Mouse (Mus musculus) liver, postnatal 0 days (tissue): Measurements from ENCODE around the gene Ccdc191. TPM values are rescaled to one million over a fixed set of nuclear protein-coding genes. Genes with fewer than 3 reads are reported as not detected.

Experiments used
- ATAC-seq: fragments of 200-750 bp; cut with Nextera tagmentation; 2 replicates; pipeline ENCODE4 v1.8.0; 2017; ENCODE audit warnings: mild to moderate bottlenecking, moderate library complexity
- DNase-seq: peaks from one replicate; pipeline ENCODE4 v3.0.0-alpha.2; 2016
- H3K27ac ChIP-seq: fragments of 300-500 bp; sonication (generic); 2 replicates; pipeline ENCODE4 v1.5.1; 2014; ENCODE audit warnings: antibody characterized with exemption, moderate library complexity, mild to moderate bottlenecking, low read depth
- H3K27me3 ChIP-seq: fragments of 300-500 bp; sonication (generic); 2 replicates; pipeline ENCODE4 v1.6.1; 2014; ENCODE audit warnings: low read length, control low read depth, mixed read lengths; ENCODE audit not compliant: insufficient read depth
- H3K36me3 ChIP-seq: fragments of 300-500 bp; sonication (generic); replicated peaks from 2 replicates; pipeline ENCODE4 v1.6.1; 2014; ENCODE audit warnings: mild to moderate bottlenecking, control low read depth, low read length, moderate library complexity, mixed read lengths; ENCODE audit not compliant: insufficient read depth
- H3K4me1 ChIP-seq: fragments of 300-500 bp; sonication (generic); 2 replicates; pipeline ENCODE4 v1.6.1; 2014; ENCODE audit warnings: antibody characterized with exemption, mild to moderate bottlenecking, control low read depth; ENCODE audit not compliant: insufficient read depth
- H3K4me2 ChIP-seq: fragments of 300-500 bp; sonication (generic); 2 replicates; pipeline ENCODE4 v1.6.1; 2014; ENCODE audit warnings: low read depth, mild to moderate bottlenecking, low read length, moderate library complexity, mixed read lengths
- H3K4me3 ChIP-seq: fragments of 300-500 bp; sonication (generic); 2 replicates; pipeline ENCODE4 v1.5.1; 2014; ENCODE audit warnings: low read depth, low read length
- H3K9ac ChIP-seq: fragments of 300-500 bp; sonication (generic); replicated peaks from 2 replicates; pipeline ENCODE4 v1.6.1; 2014; ENCODE audit warnings: mild to moderate bottlenecking, moderate library complexity
- H3K9me3 ChIP-seq: fragments of 300-500 bp; sonication (generic); 2 replicates; pipeline ENCODE4 v1.6.1; 2016; ENCODE audit warnings: mild to moderate bottlenecking, control low read depth, low read length, mixed read lengths
- CTCF ChIP-seq: sonication (generic); IDR thresholded peaks from 2 replicates; pipeline ENCODE4 v1.5.1; 2016; ENCODE audit warnings: antibody characterized with exemption, low read depth
- EP300 ChIP-seq: IDR thresholded peaks from 2 replicates; pipeline ENCODE4 v1.6.1; 2016; ENCODE audit warnings: antibody characterized with exemption, low read depth, mild to moderate bottlenecking
- WGBS: fragments of 180-500 bp; shearing (Covaris S2); extraction: QIAGEN DNeasy Blood & Tissue Kit; methylation state at CpG from one replicate; pipeline ENCODE4 v1.1.7; 2014; ENCODE audit not compliant: insufficient replicate concordance; 5-methylcytosine and 5-hydroxymethylcytosine counted together
- polyA plus RNA-seq: library from polyadenylated mRNA; unstranded; fragments of >200 nt; fragmentation: Nextera tagmentation; extraction: Ambion mirVana; gene quantifications from 2 replicates; pipeline ENCODE4 v1.2.1, GENCODE M21; 2015

The Ccdc191 gene
- polyA plus RNA-seq, 1 experiment from 2014 or later, result 4.0 TPM

- Histone ChIP-seq H3K36me3 (no peaks in the 10 kb centered on the region), H3K4me3 (peak overlapping the region; percentile 62), H3K4me2 (peak overlapping the region; percentile 95), H3K27me3 (no peaks in the 10 kb centered on the region), H3K4me1 (peaks cover 4% of the 10 kb centered on the region), H3K27ac (no peak overlapping the region), H3K9me3 (no peaks in the 10 kb centered on the region), H3K9ac (peak overlapping the region; percentile 56; the same call in 1 of the 2 replicates)
- DNase-seq, result no peak
- ATAC-seq, result no peak
- 25% methylated on average over 7 of the region's 7 CpGs for WGBS
- no peak for TF ChIP-seq CTCF
- TF ChIP-seq EP300, result no peak
These were observed 89.4 kb downstream of the Ccdc191 start for GRCm38 (mm10) chr16:43979010-43979327.

- peak; percentile 89 for ATAC-seq
- Histone ChIP-seq H3K9ac (peak within 1 kb of the TSS; percentile 56), H3K27me3 (no peaks in the 10 kb centered on the region), H3K4me3 (peak within 1 kb of the TSS; percentile 62), H3K27ac (no peak within 1 kb of the TSS), H3K9me3 (no peaks in the 10 kb centered on the region), H3K4me2 (peak within 1 kb of the TSS; percentile 95), H3K36me3 (no peaks in the 10 kb centered on the region), H3K4me1 (peaks cover 4% of the 10 kb centered on the region)
- DNase-seq, result peak; percentile 61
- TF ChIP-seq CTCF, result no peak
- no peak for TF ChIP-seq EP300
- under 1% methylated on average over 44 of the region's 103 CpGs for WGBS
These were observed 89.9 kb downstream of the Ccdc191 start, which contains the start of gene Zdhhc23 for GRCm38 (mm10) chr16:43979328-43980109. TSS of gene Zdhhc23 (minus strand) at chr16:43979791.

GRCm38 (mm10) chr16:43980110-43980609 lies 90.6 kb downstream of the Ccdc191 start:
- no peak overlapping the region for H3K27ac ChIP-seq
- H3K36me3 ChIP-seq, result no peaks in the 10 kb centered on the region
- no peak for TF ChIP-seq CTCF
- no peak for TF ChIP-seq EP300
- no peaks in the 10 kb centered on the region for H3K27me3 ChIP-seq
- peak overlapping the region; percentile 62 for H3K4me3 ChIP-seq
- peaks cover 4% of the 10 kb centered on the region for H3K4me1 ChIP-seq
- WGBS, result 14% methylated on average over 9 of the region's 9 CpGs
- DNase-seq, result no peak
- peak overlapping the region; percentile 95 for H3K4me2 ChIP-seq
- ATAC-seq, result peak; percentile 9; the same call in 1 of the 2 replicates
- H3K9me3 ChIP-seq, result no peaks in the 10 kb centered on the region
- H3K9ac ChIP-seq, result peak overlapping the region; percentile 56; the same call in 1 of the 2 replicates

- no peak for TF ChIP-seq CTCF
- TF ChIP-seq EP300, result no peak
- Histone ChIP-seq H3K27me3 (no peaks in the 10 kb centered on the region), H3K9me3 (no peaks in the 10 kb centered on the region), H3K4me2 (no peak overlapping the region), H3K9ac (no peak overlapping the region), H3K27ac (no peak overlapping the region), H3K36me3 (peaks cover 7% of the 10 kb centered on the region; the same call in 1 of the 2 replicates), H3K4me1 (no peaks in the 10 kb centered on the region), H3K4me3 (no peak overlapping the region)
- ATAC-seq (no peak), DNase-seq (no peak)
- WGBS, result 85% methylated on average over 4 of the region's 4 CpGs
These were observed 96.7 kb downstream of the Ccdc191 start for GRCm38 (mm10) chr16:43986299-43986698.

- H3K36me3 ChIP-seq, result peaks cover 2% of the 10 kb centered on the region; the same call in 1 of the 2 replicates
- no peaks in the 10 kb centered on the region for H3K9me3 ChIP-seq
- H3K4me3 ChIP-seq, result no peak overlapping the region
- peaks cover 3% of the 10 kb centered on the region for H3K4me1 ChIP-seq
- H3K27me3 ChIP-seq, result no peaks in the 10 kb centered on the region
- no peak overlapping the region for H3K9ac ChIP-seq
- no peak for TF ChIP-seq CTCF
- no peak for TF ChIP-seq EP300
- ATAC-seq, result no peak
- H3K27ac ChIP-seq, result no peak overlapping the region
- no peak overlapping the region for H3K4me2 ChIP-seq
- DNase-seq, result no peak
- WGBS, result 62% methylated on average over 3 of the region's 3 CpGs
These were observed 105.0 kb downstream of the Ccdc191 start for GRCm38 (mm10) chr16:43994623-43995022.

- ATAC-seq, result peak; percentile 64; the same call in 1 of the 2 replicates
- TF ChIP-seq CTCF (no peak), EP300 (no peak)
- H3K9me3 ChIP-seq, result no peaks in the 10 kb centered on the region
- H3K27me3 ChIP-seq, result no peaks in the 10 kb centered on the region
- peaks cover 2% of the 10 kb centered on the region; the same call in 1 of the 2 replicates for H3K36me3 ChIP-seq
- DNase-seq, result peak; percentile 48
- H3K4me2 ChIP-seq, result peak overlapping the region; percentile 1; the same call in 1 of the 2 replicates
- no peak overlapping the region for H3K4me3 ChIP-seq
- WGBS, result 63% methylated on average over 8 of the region's 8 CpGs
- peaks cover 3% of the 10 kb centered on the region for H3K4me1 ChIP-seq
- no peak overlapping the region for H3K9ac ChIP-seq
- H3K27ac ChIP-seq, result no peak overlapping the region
These were observed 109.5 kb downstream of the Ccdc191 start for GRCm38 (mm10) chr16:43999111-43999510.
